Mouse (Mus musculus) adrenal gland, postnatal 36 days (tissue): ENCODE data around the gene Coa7. TPM values are rescaled to one million over a fixed set of nuclear protein-coding genes. Genes with fewer than 3 reads are reported as not detected.
"Not testable (repeated sequence)": the region's sequence is repeated elsewhere in the genome, so short reads cannot be mapped to it uniquely, and the experiment has no call there.

Source experiments
- DNase-seq, 2 experiments: peaks; one replicate each; pipeline ENCODE4 v3.0.0; 2021; ENCODE audit warnings: mixed read lengths in 1 of 2
- total RNA-seq, 2 experiments: library from RNA; stranded (reverse); gene quantifications; 2 replicates each; pipeline ENCODE4 v1.2.3; 2021

The Coa7 gene
- total RNA-seq, 2 experiments from 2014 or later: 39.0 to 46.7 TPM

DNA sequence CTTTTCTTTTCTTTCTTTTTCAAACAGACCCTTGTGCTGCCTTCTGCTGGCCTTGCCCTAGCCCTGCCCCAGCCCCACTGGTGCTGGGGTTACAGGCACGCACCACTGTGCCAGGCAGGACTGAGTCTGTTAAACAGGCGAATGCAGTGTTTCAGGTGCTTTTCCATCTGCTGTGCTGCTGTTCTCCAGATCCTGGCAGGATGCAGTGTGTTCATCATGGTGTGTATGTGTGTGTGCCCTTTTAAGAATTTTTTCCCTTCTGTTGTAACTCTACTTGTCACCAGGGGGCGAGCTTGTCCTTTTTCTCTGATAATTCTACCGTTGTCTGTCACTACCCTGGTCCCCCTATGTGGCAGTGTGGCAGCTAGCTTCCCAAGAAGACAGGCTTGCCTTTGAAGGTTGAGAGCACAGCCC, 11.3 kb downstream of the Coa7 start:
- DNase-seq: peak; percentile 45 to 71

DNA sequence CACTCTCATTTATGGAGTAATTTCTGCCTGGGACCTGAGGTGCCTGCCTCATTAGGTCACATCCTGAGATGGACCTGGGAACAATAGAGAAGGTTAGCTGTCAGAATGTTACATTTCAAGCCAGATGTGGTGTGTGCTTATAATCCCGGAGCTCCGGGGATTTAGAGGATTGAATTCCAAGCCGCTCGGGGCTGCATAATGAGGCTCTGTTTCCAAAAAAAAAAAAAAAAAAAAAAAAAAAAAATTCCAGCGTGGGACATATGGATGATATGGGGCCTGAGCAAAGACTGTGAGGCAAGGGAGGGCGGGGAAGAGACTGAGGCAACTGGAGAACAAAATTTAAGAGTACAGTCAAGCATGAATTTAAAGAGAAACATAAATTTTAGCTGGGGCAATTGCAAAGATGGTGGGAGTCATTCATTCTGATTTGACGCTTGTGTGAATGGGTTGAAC, 16.7 kb downstream of the Coa7 start:
- no peak for DNase-seq

DNA sequence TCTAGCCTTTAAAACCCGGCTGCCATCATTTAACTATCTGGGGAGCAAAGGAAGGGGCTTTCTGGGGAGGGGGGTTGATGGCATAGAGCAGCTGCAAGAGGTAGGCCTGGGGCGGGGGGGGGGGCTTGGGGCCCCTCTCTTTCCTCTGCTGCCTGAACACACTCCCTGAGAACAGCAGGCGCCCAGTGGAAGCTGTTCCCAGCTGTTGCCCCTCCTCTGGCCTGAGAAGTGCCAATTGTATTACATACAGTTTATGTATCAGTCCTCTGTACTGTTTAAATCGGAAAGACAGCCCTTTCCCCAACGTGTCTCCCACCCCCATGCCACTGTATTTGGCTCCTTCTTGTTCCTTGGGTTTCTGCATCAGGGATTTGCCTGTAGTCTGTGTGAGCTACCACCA, 17.9 kb downstream of the Coa7 start:
- DNase-seq: no peak

DNA sequence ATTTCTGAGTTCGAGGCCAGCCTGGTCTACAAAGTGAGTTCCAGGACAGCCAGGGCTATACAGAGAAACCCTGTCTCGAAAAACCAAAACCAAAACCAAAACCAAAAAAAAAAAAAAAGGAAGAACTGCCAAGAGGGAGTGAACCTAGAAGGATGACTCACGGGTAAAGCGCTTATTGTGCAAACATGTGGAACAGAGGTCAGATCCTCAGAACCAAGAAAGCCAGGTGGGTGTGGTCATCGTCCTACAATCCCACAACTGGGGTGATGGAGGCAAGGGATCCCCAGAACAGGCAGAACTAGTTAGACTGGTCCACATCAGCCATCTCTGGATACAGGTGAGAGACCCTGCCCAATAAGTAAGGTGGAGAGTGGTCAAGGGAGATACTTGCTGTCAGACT, 19.2 kb downstream of the Coa7 start:
- DNase-seq: peak in 1 of 2 experiments; percentile 39

DNA sequence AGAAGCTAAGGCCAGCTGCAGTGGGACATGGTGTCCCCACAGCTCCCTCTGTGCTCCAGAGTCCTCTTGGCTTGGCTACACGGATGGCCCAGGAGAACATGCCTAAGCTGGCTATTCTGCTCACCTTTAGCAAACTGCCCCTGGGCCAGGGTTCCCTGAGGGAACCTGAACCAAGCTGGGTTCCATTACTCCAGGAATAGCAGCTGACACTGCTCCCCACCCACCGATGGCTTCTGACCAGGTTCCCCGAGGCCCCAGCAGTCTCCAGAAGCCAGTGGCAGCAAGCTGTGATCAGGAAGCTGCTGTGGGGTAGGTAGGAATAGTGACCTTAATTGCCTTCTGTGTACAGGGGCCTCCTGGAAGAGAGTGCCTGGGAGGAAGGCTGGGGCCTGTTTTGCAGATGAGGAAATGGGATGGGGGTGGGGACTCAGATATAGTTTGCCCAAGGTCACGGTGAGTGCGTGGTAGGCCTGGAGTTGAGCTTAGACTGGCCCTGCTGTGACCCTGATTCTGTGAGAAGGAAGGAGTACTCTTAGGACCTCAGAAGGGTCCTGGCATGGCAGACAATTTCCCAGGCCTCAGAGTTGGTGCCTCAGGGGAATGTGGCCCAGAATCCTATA, 20.4 kb downstream of the Coa7 start:
- no peak for DNase-seq

DNA sequence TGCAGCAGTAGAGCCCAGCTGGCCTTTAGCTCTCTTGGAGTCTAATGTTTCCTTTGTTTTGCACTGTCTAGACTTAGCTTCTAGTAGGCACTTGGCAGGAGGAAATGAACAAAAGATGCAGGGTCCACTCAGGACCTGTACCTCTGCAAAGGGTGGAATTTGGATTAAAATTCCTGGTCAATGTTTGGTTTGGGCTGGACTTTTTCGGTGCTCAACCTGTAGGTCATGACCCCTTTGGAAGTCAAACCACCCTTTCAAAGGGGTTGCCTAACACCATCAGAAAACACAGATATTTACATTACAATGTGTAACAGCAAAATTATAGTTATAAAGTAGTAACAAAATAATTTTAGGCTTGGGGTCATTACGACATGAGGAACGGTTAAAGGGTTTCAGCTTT, 21.1 kb downstream of the Coa7 start:
- DNase-seq: no peak

DNA sequence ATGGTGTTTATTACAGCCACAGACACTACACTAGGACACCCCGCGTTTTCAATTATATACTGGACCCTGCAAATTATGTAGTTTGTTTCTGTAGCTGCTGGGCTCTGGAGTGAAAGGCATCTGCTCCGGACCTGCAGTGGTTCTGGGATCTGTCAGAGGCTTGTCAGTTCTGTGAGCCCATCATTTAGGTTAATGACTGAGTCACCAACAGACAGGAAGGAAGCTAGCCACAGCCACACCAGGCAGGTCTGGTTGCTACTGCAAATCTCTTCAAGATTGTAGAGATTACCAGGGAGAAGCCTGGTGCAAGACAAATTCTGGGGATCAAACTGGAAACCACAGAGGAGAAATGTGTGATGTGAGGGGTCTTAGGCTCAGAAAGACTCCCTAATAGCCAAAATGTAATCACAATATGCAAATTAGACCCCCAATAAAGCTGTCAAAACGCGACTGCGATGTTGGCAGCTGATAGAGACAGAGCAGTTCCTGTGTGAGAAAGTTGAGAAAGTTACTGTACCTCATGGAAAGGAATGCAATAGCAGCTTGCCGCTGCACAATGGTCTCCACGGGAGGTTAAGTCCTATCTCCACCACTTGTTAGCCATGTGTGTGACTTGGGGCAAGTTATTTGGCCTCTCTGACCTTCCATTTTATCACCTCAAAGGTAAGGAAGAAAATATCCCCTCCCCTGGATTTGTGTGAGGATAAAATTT, 22.1 kb downstream of the Coa7 start:
- DNase-seq: no peak

DNA sequence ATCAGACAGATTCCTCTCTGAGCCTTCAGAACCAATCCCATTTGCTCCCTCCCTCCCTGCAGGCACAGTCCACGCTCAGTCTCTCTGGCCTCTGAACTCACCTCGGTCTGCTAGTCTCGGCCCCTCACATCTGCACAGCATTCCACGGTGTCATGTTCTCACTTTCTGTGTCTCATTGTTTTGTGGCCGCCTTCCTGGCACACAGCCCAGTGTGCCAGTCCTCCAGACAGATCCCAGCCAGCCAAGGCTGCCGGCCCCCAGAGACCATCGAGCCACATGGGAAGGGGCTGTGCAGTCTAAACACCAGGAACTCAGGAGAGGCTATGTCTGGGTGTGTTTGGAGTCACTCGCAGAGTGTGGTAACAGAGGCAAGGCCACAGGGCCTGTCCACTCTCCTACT, 22.9 kb downstream of the Coa7 start:
- DNase-seq: peak; percentile 46 to 72

DNA sequence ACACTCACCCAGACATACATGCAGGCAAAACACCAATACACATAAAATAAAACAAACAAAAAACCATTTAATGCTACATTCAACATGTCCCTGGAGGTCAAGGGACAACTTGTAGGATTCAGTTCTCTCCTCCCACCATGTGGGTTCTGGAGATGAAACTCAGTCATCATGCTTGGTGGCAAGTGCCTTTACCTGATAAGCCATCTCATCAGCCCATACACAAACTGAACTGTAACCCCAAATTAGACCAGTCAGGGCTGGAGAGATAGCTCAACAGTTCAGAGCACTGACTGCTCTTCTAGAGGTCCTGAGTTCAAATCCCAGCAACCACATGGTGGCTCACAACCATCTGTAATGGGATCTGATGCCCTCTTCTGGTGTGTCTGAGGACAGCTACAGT, 25.7 kb downstream of the Coa7 start:
- not testable (repeated sequence) for DNase-seq

DNA sequence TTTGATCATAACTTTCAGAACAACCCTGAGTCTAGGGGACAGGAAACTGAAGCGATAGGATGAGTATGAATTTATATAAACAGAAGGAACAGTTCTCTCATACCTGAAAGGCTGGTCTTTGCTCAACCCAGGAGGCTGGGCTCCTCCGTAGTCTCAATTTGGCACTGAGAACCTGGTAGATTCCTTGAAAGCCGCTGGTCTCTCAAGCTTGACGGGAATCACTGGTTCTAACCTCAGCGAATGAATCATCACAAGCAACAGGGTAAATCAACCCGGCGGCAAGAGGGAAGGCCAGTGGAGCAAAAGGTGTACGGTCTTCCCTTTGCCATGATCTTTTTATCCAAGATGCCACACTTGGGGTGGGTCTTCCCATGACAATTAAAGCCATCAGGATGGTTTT, 29.5 kb downstream of the Coa7 start:
- DNase-seq: no peak

DNA sequence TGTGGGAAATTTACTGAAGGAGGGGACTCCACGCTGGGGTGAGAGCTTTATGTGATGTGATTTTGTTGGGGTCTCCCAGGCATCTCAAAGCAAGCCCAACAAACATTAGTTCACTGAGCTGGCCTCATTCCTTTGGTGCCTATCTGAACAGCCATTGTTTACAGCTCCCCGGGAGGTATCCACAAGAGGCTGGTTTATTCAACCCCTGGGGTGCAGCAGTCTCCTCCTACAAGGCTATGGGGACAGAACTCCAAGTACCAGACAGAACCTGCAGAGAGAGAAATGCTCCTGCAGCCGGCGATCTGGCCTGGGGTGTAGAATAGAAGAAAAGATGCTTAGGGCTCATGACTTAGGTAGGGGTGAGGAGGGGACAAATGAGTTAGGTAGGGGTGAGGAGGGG, 30.6 kb downstream of the Coa7 start:
- DNase-seq: no peak

DNA sequence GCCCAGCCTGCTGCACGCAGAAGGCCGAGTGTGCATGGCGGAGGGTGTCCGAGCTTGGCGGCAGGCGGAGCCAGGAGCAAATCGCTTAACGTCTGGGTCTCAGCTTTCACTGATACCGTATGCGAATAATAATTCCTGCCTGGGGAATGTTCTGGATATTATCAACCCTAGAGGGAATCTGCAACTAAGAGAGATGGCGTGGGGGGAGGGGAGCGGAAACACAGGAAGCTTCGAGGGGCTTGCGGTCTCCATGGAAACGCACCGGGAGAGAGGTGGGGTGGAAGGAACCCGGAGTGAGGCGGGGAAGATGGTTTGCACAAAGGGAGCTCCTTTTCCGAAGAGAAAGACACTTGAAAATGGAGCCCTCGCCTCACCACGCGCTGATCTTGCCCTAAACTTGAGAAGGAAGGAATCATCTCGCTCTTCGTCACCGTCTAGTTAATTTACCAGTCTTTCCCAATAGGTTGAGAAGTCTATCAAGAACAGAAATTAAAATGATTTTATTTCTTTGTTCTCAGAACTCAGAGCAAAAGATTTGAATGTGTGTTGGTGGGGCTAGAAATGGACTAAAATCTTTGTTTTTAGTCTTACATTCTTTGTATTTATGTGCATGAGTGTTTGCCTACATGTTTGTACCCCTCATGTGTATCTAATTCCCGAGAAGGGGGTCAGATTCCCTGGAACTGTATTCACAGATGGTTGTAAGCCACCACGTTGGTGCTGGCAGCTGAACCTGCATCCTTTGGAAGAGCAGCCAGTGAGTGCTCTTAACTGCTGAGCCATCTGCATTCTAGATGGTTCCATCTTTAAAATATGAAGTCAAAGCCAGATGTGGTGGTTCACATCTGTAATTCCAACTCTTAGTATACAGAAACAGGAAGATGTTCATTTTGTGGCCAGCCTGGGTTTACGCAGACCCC, 32.5 kb downstream of the Coa7 start:
- peak in 1 of 2 experiments; percentile 60 for DNase-seq

DNA sequence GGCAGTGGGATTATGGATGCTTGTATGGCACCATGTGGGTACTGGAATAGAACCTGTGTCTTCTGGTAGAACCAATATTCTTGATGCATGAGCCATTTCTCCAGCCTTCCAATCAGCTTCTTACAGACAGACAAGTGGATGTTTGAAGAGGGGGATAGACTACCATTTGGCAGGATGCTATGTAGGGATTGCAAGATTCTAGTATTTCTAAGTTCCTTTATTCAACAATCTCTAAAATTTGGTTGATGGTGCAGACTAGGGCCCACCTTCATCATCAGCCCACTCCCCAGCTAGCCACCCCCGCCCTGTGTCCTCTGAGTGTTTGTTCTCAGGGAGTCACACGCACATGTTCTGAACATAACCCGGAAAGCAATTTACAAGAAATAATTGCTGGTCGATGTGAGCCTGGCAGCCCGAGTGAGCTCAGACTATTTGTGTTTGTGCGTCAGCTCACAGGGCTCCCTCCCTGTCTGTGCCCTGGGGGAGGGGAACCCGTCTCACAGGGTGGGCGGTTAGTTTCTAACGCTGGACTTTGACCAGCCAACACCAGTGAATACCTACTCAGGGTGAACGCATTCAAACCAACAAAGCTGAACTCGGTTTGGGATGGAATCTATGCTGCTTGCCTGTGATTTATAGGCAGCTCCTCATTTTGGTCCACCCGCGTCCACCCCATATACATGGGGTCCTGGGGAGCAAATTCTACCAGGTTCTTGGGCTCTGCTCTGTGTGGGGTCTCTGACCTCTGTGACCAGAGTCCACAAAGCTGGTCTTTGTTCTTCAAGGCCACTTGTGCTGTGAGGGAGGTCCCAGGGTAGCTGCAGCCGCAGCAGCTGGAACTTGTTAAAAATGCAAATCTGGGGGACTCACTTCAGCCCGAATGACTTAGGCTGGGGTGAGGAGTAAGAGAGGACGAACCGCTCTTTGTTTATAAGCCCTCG, 34.7 kb downstream of the Coa7 start:
- DNase-seq: peak in 1 of 2 experiments; percentile 46

DNA sequence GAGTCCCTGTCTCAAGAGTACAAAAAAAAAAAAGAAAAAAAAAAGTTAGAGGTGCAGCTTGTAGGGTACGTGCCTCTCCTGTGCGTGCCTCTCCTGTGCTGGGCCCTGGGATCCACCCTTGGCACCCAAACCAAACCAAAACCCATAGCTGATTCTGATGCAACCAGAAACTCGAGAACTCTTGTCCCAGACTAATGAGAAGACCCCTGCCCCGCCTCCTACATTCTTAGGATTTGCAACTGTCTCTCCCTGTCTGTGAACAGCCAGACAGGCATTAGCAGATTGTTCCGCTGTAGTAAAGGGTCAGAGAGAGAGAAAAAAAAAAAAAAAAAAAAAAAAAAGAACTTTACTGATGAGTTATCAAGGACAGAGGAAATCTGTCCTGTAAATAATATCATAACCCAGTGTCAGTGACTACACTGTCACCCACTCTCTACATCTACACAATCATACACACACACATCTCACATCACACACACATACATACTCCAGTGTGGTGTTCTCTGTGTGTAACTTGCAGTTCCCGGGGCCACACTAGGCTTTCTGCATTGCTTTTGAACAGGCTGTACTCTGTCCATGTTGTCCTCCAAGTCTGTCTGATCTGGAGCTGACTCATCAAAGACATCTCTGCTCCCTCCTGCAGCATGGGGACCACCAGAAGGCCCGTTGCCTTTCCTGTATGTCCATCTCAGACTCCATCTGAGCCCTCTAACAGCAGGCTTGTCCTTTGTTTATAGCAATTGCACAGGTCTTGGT, 35.6 kb downstream of the Coa7 start:
- DNase-seq: peak in 1 of 2 experiments; percentile 13

DNA sequence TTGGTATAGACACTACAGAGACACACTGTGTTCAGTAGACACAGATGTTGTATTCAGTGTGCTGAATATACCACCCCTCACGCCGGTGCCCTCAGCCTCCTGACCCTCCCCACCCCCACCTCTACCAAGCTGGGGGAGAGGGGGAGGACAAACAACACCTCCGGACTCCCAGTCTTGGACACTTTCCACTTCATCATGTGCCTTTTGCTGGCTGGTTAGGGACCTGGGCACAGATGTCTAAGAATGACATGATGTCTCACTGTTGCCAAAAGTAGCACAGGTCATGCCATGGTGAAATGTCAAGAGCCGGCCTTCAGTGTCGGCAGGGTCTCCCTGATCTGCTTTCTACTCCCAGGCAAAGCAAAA, 36.2 kb downstream of the Coa7 start:
- DNase-seq: peak in 1 of 2 experiments; percentile 40

DNA sequence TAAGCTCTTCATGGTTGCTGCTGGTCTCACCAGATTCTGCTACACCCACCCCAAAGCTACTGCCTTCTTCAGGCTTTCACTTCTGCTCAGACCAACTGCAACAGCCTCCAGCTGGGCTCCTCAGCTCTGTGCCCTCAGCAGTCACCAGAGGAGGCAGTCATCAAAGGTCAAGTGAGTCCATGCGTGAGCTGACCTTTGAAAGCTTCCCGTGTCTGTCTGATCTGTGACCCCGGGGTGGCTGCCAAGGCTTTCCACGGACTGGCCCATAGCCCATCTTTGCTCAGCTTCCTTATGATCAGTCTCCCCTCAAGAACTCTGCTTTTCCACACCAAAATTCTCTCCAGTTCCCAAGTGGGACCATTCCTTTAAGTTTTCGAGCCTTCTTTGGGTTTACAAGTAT, 41.3 kb downstream of the Coa7 start:
- DNase-seq: peak; percentile 39 to 43

DNA sequence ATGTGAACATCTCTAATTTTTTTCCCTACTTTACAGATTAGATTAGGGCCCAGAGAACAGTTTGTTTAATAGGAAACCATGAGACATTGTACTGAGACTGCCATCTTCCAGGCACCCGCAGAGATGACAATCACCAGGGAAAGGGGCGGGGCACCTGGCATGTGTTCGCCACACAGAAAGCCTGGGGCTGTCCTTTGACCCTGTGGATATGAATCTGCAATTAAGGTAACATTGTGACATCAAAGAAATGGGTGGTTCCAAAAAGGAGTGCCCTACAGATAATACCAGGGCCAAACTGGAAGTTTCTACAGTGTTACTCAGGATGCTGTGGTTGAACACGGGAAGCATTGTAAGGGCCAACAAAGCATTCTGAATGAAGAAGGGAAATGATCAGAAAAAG, 42.5 kb downstream of the Coa7 start:
- DNase-seq: peak in 1 of 2 experiments; percentile 15

DNA sequence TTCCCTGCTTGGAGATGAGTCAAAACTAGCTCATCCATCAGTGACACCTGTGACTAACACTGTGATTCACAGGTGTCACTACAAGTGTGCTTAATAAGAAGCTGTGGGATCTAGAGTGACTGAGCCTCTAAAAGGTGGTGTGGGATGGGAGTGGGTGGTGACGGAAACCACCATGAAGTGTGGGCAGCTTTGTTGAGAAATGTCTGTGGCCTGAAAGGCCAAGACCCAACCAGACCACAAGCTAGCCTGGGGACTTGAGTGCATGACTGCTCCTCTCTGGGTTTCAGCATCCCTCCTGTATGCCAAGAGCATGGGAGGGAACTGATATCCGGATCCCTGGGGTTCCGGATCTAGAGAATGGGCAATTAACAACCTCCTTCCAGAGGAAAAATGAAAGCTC, 43.5 kb downstream of the Coa7 start:
- DNase-seq: no peak

DNA sequence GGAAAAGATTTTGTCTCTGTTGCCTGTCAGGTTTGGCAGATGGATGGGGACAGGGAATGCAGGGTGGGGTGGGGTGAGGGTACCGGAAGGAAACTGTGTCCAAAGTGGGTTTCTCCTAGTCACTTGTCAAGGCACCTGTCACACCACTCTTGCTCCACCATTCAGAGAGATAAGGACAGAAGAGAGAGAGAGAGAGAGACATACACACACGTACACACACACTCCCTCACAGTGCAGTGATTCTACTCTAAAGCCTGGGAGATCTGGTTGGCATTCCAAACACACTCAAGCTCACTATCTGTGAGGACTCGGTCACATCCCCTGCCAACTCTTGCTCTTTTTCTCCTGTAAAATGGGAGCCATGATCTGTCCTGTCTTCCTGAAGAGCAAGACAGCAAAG, 44.2 kb downstream of the Coa7 start:
- no peak for DNase-seq

DNA sequence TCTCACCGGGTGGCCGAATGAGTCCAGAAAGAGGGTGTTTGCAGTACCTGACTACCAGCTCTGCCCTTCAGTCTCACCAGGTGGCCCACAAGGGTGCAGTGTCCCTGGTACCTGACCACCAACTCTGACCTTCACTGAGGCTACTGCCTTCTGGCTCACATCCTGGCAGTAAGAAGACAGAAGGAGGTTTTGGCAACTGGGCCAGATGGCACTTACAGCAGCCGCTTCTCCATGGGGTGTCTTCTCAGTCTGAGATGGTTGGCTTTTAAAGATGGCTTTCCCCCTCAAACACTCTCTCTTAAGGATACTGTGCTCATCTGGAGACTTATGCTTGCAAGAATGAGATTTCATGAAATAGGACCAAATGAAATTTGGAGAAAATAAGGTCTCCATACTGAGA, 51.5 kb downstream of the Coa7 start:
- DNase-seq: no peak

DNA sequence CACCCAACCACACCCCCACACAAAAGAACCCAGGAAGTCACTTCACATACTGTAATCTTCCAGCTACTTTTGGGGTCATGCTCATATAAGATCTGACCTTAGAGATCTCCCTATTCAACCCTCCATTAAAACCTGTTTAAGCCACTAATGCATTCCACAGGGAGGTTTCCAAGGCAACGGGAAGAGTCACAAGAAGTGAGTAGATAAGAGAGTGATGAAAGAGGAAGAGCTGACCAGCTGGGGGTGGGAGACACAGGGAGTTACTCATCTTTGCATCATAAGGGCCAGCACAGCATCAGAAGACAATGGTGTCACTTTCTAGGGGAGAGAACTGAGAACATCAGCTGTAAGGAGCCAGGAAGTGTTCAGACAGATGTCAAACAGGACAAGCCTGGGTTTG, 52.2 kb downstream of the Coa7 start:
- no peak for DNase-seq
